Mouse (Mus musculus) heart, adult 2 months (tissue): ENCODE measurements around the gene Mcmbp.

Experiments
- CTCF ChIP-seq: fragments of 200-600 bp; IDR thresholded peaks from 2 replicates; pipeline ENCODE4 v1.8.1; 2022; ENCODE audit warnings: antibody characterized with exemption, mild to moderate bottlenecking, moderate library complexity
- EP300 ChIP-seq: fragments of 200-500 bp; IDR thresholded peaks from 2 replicates; pipeline ENCODE4 v1.6.1; 2011; ENCODE audit warnings: low read depth, low read length, control low read depth; ENCODE audit not compliant: insufficient read depth
- POLR2A ChIP-seq: fragments of 200-500 bp; IDR thresholded peaks from 2 replicates; pipeline ENCODE4 v1.6.1; 2011; ENCODE audit warnings: mild to moderate bottlenecking, low read depth, low read length, control low read depth; ENCODE audit not compliant: insufficient read depth

- no peak for TF ChIP-seq POLR2A
- TF ChIP-seq CTCF, result no peak
- no peak for TF ChIP-seq EP300
Observed at GRCm38 (mm10) chr7:128743898-128744297, 3.6 kb upstream of the Mcmbp start.
